ENCODE assay signal across 8 mouse cellular contexts in the genomic region with DNA sequence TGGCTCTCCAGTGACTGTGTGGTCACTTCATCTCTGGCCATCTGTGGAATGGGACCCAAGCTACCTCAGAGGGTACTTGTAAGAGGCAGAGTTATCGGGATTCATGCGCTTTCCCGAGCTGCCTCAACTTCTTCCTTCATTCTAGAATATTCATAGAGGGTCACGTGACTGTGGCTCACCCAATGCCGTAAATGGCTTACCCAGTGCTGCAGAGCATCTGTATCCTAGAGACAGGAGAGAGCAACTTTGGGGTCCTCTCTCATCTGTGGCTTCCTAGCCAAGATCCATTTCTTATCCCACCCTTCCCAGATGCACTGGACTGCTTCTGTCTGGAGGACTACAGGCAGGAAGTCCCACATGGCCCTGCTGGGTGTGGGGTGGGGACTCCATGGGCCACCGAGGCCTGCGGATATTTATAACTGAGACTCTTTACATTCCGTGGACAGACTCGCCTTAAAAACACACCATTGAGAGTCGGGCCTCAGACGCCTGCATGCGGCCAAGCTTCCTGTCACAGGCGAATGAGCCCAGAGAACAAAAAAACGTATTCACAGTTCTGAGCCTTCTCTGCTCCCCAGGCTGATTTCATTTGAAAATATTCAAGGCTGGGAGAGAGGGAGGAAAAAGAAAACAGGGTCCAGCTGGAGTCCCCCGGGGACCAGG.
A peak's percentile ranks its signal among the peaks of the same experiment; 100 is the strongest.
DNase-seq lines count a peak whose midpoint lies in the region; ATAC-seq and TF ChIP-seq lines count a peak whose summit lies in the region.

No protein-coding gene starts in this region.

- 30% methylated on average over 15 of the region's 15 CpGs for WGBS in kidney, postnatal 0 days
- 46% methylated on average over 15 of the region's 15 CpGs for WGBS in hindbrain, embryonic 12.5 days
- WGBS in midbrain, embryonic 13.5 days, result 37% methylated on average over 15 of the region's 15 CpGs

- H3K9ac ChIP-seq in kidney, postnatal 0 days (ENCODE audit: low read depth, low read length), result no peak overlapping the region
- no peak overlapping the region for H3K9ac ChIP-seq in hindbrain, embryonic 12.5 days
- H3K9ac ChIP-seq in midbrain, embryonic 13.5 days (replicated peaks), result no peak overlapping the region

- no peak overlapping the region for H3K4me2 ChIP-seq in kidney, postnatal 0 days (ENCODE audit: low read length)
- H3K4me2 ChIP-seq in hindbrain, embryonic 12.5 days (replicated peaks), result no peak overlapping the region
- H3K4me2 ChIP-seq in midbrain, embryonic 13.5 days (replicated peaks), result no peak overlapping the region

- ATAC-seq in kidney, postnatal 0 days (replicated peaks; ENCODE audit: low FRiP score, low read depth), result no peak
- peak; percentile 14; the same call in 1 of the 2 replicates for ATAC-seq in hindbrain, embryonic 12.5 days (ENCODE audit: low FRiP score)
- ATAC-seq in midbrain, embryonic 13.5 days, result peak; percentile 27; the same call in 1 of the 2 replicates

- H3K36me3 ChIP-seq in kidney, postnatal 0 days (ENCODE audit: insufficient read depth, low read length), result no peaks in the 10 kb centered on the region
- no peaks in the 10 kb centered on the region for H3K36me3 ChIP-seq in hindbrain, embryonic 12.5 days
- no peaks in the 10 kb centered on the region for H3K36me3 ChIP-seq in midbrain, embryonic 13.5 days

- no peak overlapping the region for H3K4me3 ChIP-seq in kidney, postnatal 0 days (replicated peaks; ENCODE audit: low read depth, low read length)
- no peak overlapping the region for H3K4me3 ChIP-seq in brown adipose tissue, adult 24 weeks (ENCODE audit: insufficient read depth, low read depth, low read length)
- no peak overlapping the region for H3K4me3 ChIP-seq in hindbrain, embryonic 12.5 days
- H3K4me3 ChIP-seq in midbrain, embryonic 13.5 days (replicated peaks), result no peak overlapping the region

- peak; percentile 62 for DNase-seq in kidney, postnatal 0 days (ENCODE audit: low spot score)
- no peak for DNase-seq in kidney, postnatal 25 days
- DNase-seq in frontal cortex, postnatal 10 days (ENCODE audit: low spot score in 2 of 2), result no peak
- no peak for DNase-seq in thymus, postnatal 14 days
- DNase-seq in thymus, postnatal 10 days (ENCODE audit: low spot score in 2 of 2), result no peak

- no peak for TF ChIP-seq CTCF in kidney, postnatal 0 days (IDR thresholded peaks at IDR 0.05; ENCODE audit: low read depth)

- peak overlapping the region; percentile 81 for H3K27ac ChIP-seq in kidney, postnatal 0 days
- peak overlapping the region; percentile 90 for H3K27ac ChIP-seq in brown adipose tissue, adult 24 weeks (replicated peaks; ENCODE audit: low read depth, low read length)
- peak overlapping the region; percentile 84 for H3K27ac ChIP-seq in hindbrain, embryonic 12.5 days
- H3K27ac ChIP-seq in midbrain, embryonic 13.5 days, result peak overlapping the region; percentile 77

- no peaks in the 10 kb centered on the region for H3K9me3 ChIP-seq in kidney, postnatal 0 days (replicated peaks; ENCODE audit: low read length)
- H3K9me3 ChIP-seq in hindbrain, embryonic 12.5 days (replicated peaks), result no peaks in the 10 kb centered on the region
- H3K9me3 ChIP-seq in midbrain, embryonic 13.5 days, result no peaks in the 10 kb centered on the region

- H3K4me1 ChIP-seq in kidney, postnatal 0 days (replicated peaks; ENCODE audit: insufficient read depth, low read length), result peaks cover 44% of the 10 kb centered on the region
- H3K4me1 ChIP-seq in brown adipose tissue, adult 24 weeks (ENCODE audit: control insufficient read depth, insufficient read depth, insufficient read length, low read length), result peaks cover 68% of the 10 kb centered on the region
- peaks cover 44% of the 10 kb centered on the region for H3K4me1 ChIP-seq in hindbrain, embryonic 12.5 days
- H3K4me1 ChIP-seq in midbrain, embryonic 13.5 days (replicated peaks), result peaks cover 37% of the 10 kb centered on the region

- no peaks in the 10 kb centered on the region for H3K27me3 ChIP-seq in kidney, postnatal 0 days (ENCODE audit: insufficient read depth, low read length)
- no peaks in the 10 kb centered on the region for H3K27me3 ChIP-seq in hindbrain, embryonic 12.5 days
- no peaks in the 10 kb centered on the region for H3K27me3 ChIP-seq in midbrain, embryonic 13.5 days
